Mouse (Mus musculus) cerebellum, adult 2 months (tissue): ENCODE measurements around the gene Blm.

Experiments used
- CTCF ChIP-seq: fragments of 200-500 bp; IDR thresholded peaks from 2 replicates; pipeline ENCODE4 v1.5.1; 2011; ENCODE audit warnings: low read depth, mild to moderate bottlenecking, control low read depth, low read length, moderate library complexity, borderline replicate concordance; ENCODE audit not compliant: insufficient read depth
- POLR2A ChIP-seq: fragments of 200-500 bp; IDR thresholded peaks from 2 replicates; pipeline ENCODE4 v1.6.1; 2011; ENCODE audit warnings: low read length, control low read depth, borderline replicate concordance; ENCODE audit not compliant: insufficient read depth

DNA sequence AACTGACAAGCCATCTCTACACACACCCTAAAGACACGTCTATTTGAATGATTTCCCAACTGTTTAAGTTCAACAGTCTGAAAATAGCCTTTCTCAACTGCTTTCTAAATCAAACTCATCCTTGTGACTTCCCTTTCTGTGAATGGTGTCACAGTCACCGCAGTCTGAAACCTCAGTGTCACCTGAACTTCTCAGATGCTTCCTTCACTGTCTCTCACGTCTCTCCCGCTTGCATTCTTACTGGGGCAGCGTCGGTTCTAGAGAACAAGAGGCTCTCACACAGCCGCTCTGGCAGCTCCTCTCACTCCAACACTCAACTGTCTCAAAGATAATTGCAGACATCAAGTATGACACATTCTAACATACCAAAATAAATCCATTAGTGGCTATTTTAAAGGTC, 33.9 kb downstream of the Blm start:
- TF ChIP-seq POLR2A (no peak), CTCF (no peak)
